Mouse (Mus musculus) heart, postnatal 10 days (tissue): Measurements from ENCODE around the gene Gdf1. TPM values are rescaled to one million over a fixed set of nuclear protein-coding genes. Genes with fewer than 3 reads are reported as not detected.
A peak's percentile ranks its signal among the peaks of the same experiment; 100 is the strongest.

Experiments
- DNase-seq, 2 experiments: peaks; one replicate each; pipeline ENCODE4 v3.0.0; 2021
- intact Hi-C: fragments of 180-260 bp; cut with DNase I; formaldehyde crosslinking; loops from one replicate; pipeline ENCODE4 v1.15.1; 2025
- total RNA-seq, 2 experiments: library from RNA; stranded (reverse); gene quantifications; 2 replicates each; pipeline ENCODE4 v1.2.3; 2021

Gdf1 gene
- total RNA-seq, 2 experiments from 2014 or later = 0.20 TPM; not detected in 1

GRCm38 (mm10) chr8:70329835-70330740 lies 471 bp downstream of the Gdf1 start:
- no peak for DNase-seq
- intact Hi-C loops = no loop called here

- intact Hi-C loops = no loop called here
- DNase-seq = peak; percentile 45 to 58
Measured at GRCm38 (mm10) chr8:70330741-70331364, 1.2 kb downstream of the Gdf1 start.

DNA sequence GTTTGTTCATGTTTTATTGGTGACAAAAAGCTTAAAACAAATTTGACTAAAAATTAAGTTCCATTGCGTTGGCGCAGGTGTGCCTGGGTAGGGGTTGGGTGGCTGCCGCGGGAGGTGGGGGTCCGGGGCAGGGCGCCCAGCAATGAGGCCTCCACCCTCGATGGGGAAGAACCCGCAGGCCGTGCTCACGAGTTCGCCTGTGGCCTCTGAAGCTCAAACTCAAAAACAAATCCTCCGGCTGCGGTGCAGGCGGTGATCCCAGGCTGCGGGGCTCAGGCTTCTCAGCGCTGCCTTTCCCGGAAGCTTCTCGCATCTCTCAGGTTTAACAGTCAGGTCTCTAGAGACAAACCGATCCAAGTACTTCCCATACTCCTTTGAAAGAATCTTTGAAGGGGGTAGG lies 1.9 kb downstream of the Gdf1 start:
- intact Hi-C loops = no loop called here
- DNase-seq = no peak

DNA sequence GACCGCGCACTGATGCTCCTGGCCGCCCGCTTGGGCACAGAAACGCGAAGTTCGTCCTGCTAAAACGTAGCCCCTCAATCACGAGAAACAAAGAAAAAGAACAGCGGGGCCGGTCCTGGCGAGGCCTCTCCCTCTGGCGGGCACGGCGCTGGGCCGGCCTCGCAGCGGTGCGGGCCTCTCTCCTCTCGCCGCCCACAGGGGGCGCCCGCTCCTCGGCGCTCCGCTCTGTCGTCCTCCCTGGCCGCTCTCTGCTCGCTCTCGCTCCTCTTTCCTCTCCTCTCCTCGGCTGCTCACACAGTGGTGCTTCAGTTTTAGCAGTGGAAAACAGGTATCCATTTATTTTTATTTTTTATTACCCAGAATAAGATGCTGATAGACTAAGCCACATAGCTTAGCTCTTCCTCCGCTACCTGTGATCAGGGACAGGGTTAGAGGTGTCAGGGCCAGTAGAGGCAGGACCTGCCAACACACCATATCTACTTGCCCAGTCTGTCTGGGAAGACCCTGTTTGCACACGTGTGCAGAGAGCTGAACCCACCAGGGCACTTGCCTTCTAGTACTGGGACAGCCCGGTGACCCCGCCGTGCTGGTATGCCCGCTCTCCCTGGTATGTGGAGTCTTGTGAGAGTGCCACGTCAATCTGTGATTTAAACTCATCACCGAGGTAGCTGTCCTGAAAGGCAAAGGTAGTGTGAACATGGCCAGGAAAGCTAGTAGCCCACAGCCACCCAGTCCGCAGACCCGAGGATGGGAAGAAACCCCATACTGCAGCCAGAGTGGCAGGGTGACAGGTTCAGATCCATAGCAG lies 2.7 kb downstream of the Gdf1 start:
- intact Hi-C loops = no loop called here
- DNase-seq = peak; percentile 69 to 78

GRCm38 (mm10) chr8:70332878-70333202 lies 3.2 kb downstream of the Gdf1 start:
- DNase-seq = no peak
- intact Hi-C loops = no loop called here

DNA sequence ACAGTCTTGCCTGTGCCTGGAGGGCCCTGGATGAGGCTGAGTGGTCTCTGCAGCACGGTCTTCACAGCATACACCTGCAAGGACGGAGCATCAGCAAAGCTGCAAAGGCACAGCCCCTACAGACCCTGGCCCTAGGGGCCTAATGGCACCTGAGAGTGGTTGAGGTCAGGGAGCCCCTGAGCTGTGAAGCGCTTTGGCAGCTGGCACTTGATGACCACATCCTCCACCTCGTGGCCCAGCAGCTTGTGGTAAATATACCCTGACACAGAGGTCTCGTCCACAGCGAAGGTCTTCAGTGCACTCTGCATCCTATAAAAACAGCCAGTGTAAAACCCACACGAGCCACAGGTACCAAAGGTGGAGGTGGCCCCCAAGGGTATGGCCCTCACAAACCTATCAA lies 9.3 kb downstream of the Gdf1 start:
- intact Hi-C loops = no loop called here
- no peak for DNase-seq

DNA sequence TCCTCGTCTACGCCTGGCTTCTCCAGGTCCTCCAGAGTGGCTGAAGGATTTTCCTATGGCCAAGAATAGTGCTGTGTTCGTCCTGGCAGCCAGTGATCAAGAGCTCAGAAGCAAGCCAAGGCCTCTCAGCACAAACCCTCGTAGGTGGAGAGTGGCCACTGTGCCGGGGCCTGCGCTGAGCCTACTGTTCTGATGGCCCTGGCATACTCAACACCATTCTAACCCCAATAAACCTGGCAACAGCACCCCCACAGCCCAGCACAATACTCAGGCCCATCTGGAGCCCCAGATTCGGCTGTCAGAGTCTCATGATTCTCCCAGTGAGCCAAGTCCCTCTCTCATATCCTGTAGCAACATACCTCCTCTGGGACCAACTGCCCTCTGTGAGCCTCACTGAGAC lies 11.0 kb downstream of the Gdf1 start:
- DNase-seq = no peak
- intact Hi-C loops = no loop called here

- DNase-seq = no peak
- intact Hi-C loops = loop anchor here (2.0 kb wide), 1 partner anchor 163 kb away; no protein-coding TSS in a partner anchor
Measured at GRCm38 (mm10) chr8:70342007-70342406, 12.4 kb downstream of the Gdf1 start.

DNA sequence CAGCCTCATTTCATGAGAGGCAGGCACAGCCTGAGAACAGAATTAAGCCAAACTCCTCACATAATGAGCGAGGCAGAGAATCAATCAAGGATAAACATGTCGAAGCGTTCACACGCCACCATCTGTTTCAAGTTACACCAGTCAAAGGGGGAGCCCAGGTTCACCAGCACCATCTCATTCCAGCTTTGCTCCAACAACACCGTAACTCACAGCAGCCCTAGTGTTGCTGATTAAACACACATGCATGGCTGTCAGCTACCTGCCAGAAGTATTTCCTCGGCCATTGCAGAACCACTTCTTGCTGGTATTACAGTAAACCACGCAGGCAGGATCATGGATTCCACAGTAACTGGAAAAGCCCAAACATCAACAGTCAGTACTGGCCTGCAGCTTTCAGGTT lies 13.5 kb downstream of the Gdf1 start:
- no peak for DNase-seq
- intact Hi-C loops = loop anchor here (2.0 kb wide), 1 partner anchor 162 kb away; no protein-coding TSS in a partner anchor

DNA sequence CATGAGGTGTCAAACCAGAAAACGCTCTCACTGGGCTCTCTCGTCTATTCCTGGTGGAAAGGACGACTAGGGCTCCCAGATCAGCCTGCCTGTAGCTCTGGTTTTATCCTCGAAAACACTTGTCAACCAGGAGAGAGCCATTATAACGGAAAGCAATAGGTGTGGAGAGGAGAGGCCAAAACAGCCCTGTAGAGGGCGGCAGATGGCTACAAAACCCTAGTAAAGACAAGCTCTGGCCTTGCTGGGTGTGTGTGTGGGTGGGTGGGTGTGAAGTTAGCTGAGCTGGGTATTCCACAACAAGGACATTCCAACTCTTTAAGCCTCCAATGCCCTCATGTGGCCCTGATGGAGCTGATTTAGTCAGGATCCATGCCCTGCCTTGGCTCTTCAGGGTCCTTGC lies 14.1 kb downstream of the Gdf1 start:
- peak; percentile 48 to 68 for DNase-seq
- intact Hi-C loops = loop anchor here (2.0 kb wide), 1 partner anchor 161 kb away; no protein-coding TSS in a partner anchor

GRCm38 (mm10) chr8:70344279-70344678 lies 14.7 kb downstream of the Gdf1 start:
- intact Hi-C loops = no loop called here
- DNase-seq = no peak

- no peak for DNase-seq
- intact Hi-C loops = no loop called here
Measured at GRCm38 (mm10) chr8:70347443-70347842, 17.8 kb downstream of the Gdf1 start.

DNA sequence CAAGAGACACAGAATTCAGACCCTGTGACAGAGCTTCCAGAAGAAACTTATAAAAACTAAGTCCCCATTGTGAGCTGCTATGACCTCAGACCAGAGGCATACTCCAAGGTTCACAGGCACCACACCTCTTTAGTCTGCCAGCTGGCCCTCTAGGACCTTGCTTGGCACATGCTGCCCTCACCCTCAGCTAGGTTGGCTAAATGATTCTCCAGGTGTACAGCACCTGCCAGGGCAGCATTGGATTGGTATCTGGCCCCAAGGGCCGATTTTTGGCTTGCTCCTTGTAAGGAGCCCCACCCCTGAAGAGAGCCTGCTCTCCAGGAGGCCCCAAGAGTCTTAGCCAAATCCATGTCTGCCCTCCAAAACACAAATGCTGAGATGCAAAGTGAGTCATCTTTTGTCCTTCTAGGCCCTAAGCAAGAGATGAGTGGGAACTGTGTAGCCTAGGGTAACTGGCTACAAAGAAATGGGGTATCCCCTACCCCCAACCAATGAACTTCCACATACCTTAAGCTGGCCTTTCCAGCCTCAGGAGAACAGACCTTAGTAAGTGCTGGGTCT lies 18.3 kb downstream of the Gdf1 start:
- intact Hi-C loops = no loop called here
- no peak for DNase-seq

DNA sequence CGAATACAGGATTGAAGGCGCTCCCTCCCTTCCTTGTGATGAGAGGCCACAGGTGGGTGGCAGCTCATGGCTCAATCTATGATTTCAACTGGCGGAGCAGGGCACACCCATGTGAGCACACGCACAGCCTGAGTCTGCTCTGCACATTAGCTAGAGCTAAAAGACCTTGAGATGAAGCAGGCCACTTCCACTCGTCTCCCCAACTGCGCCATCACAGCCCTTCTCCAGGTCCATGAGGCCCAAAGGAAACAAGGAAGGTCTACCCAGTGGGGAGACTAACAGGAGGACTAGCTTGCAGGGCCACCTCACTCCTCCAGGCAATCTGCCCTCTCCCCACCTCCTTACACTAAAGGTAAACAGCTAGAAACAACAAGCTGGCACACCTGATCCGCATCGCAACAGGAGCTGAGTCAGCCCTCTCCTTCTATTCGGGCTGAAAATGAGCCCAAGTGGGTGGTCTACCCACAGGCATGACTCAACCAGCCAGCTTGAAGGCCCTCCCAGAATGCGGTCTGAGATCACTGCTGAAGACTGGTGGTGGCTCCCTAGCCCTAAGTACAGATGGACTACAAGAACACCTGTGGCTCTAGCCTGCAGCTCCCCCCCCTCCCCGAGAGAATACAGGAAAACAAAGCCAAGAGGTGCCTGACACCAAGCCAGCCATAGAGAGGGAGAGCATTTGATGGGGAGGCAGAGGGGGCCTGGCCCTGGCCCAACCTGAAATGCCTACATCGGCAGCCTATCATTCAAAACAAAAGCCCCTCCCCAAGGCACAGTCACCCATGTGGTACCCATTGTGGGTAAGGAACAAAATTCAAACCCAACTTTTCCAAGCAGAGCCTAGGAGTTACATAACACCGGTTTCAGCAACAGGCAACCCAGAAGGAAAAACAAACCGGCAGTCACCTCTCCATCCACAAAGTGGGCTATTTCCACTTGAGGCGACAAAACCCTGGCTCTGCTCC lies 21.7 kb downstream of the Gdf1 start:
- intact Hi-C loops = no loop called here
- no peak for DNase-seq

- intact Hi-C loops = no loop called here
Measured at GRCm38 (mm10) chr8:70352000-70352384, 22.4 kb downstream of the Gdf1 start.

DNA sequence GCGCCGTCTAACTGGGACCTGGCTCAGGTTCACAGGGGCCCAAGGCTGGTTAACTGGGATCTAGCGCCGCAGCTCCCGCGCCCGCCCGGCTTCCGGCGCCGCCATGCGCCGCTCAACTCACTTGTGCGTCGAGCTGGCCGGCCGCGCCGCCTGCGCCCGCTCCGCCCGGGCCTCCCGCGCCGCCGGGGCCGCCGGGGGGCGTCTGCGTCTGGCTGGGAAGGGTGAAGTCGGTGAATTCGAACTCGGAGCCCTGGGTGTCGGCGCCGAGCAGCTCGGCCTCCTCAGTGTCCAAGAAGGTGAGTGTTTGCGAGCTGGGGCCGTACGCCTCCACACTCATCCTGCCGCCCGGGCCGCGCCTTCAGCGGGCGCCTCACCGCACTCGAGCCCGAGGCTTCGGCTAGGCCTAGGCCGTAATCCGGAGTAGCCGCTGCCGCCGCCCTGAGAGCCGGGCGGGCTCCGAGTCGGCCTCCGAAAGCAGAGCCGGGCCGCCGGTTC lies 23.1 kb downstream of the Gdf1 start:
- DNase-seq = peak in 1 of 2 experiments; percentile 76
- intact Hi-C loops = no loop called here

More at GRCm38 (mm10) chr8:70352000-70352384, 22.4 kb downstream of the Gdf1 start:
- DNase-seq = no peak

DNA sequence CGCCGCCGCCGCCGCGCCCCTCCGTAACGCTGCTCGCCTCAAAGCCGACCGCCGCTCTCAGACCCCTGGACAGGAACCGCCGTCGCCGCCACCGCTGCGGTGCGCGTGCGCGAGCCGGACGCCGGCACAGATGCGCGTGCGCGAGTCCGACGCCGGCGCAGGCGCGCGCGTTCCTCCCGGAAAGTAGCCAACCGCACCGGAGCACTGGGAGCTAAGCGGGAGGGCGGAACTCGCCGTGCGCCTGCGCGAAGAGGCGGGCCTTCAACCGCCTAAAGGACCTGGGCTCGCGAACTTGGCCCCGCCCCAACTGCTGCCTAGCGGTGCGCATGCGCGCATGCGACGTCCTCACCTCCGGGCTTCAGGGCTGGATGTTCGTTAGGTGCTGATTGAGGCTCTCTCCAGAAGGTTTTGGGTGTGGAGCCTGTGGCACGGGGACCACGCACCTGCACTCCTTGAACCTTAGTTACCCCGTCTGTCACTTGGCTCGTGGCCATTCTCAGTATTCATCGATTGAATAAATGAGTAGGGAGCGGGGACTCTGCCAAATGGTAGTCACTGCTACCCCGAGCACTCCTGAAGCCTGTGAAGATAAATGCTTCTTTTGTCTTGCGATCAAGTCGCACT lies 23.7 kb downstream of the Gdf1 start, which contains the start of gene Upf1:
Upf1 (minus strand) TSS at position 85 of the 624 bp plus-strand sequence.
- intact Hi-C loops = no loop called here
- DNase-seq = peak; percentile 99 to 100

- intact Hi-C loops = no loop called here
- DNase-seq = no peak
Measured at GRCm38 (mm10) chr8:70354004-70354403, 24.4 kb downstream of the Gdf1 start.

DNA sequence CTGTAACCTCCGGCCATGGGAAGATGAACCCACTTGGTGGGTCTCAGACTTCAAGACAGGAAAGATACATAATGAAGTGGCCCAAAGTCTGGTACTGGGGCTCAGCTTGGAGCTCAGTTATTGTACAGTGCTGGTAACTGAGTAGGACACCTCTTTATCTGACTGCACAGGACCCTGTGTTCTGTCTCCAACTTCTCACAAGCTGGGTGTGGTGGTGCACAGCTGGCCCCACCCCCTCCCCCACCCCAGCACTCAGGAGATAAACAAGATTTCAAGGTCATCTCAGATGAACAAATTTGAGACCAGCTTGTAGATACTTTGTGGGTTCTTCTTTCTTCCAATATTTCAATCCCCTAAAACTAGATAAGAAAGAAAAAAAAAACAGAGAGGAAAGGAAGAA lies 26.5 kb downstream of the Gdf1 start:
- intact Hi-C loops = no loop called here
- no peak for DNase-seq
